Mouse (Mus musculus): ENCODE results near the gene Pde2a. TPM values are rescaled to one million over a fixed set of nuclear protein-coding genes. Genes with fewer than 3 reads are reported as not detected.

The Pde2a gene
- polyA plus RNA-seq, 1 experiment, result 49.3 TPM

- Histone ChIP-seq H3K27me3 (ENCODE audit: control insufficient read depth, insufficient read depth, insufficient read length) (no peaks in the 10 kb centered on the region), H3K79me2 (ENCODE audit: control insufficient read depth, insufficient read depth) (peaks cover 3% of the 10 kb centered on the region), H3ac (ENCODE audit: control insufficient read depth, insufficient read length) (no peak overlapping the region), H3K4me2 (ENCODE audit: low read depth) (no peak overlapping the region), H3K36me3 (ENCODE audit: control insufficient read depth, insufficient read depth) (no peaks in the 10 kb centered on the region), H3K4me3 (no peak overlapping the region)
- no peak for TF ChIP-seq E2F4 (IDR thresholded peaks at IDR 0.05; ENCODE audit: insufficient read depth)
- no peak for TF ChIP-seq POLR2AphosphoS2 (IDR thresholded peaks at IDR 0.05; ENCODE audit: insufficient read length, low read depth)
- no peak for TF ChIP-seq MAX (IDR thresholded peaks at IDR 0.05; ENCODE audit: low read depth)
- TF ChIP-seq REST (IDR thresholded peaks at IDR 0.05; ENCODE audit: insufficient read depth, insufficient read length), result no peak
- no peak for TF ChIP-seq SRF (IDR thresholded peaks at IDR 0.05; ENCODE audit: control insufficient read depth, insufficient read length, low read depth)
- no peak for TF ChIP-seq MYOG (IDR thresholded peaks at IDR 0.05; ENCODE audit: control insufficient read depth in 1 of 3, insufficient read depth in 1 of 3, insufficient read length in 2 of 3, low read depth in 2 of 3)
- TF ChIP-seq POLR2A (IDR thresholded peaks at IDR 0.05; ENCODE audit: insufficient read length, low read depth), result no peak
- TF ChIP-seq USF1 (IDR thresholded peaks at IDR 0.05; ENCODE audit: low read depth), result no peak
- no peak for TF ChIP-seq MYOD1 (IDR thresholded peaks at IDR 0.05; ENCODE audit: control insufficient read depth in 1 of 3, insufficient read length in 2 of 3, low read depth in 2 of 3)
- no peak for TF ChIP-seq TCF12 (IDR thresholded peaks at IDR 0.05; ENCODE audit: insufficient read depth, poor library complexity, severe bottlenecking)
- TF ChIP-seq TCF3 (IDR thresholded peaks at IDR 0.05; ENCODE audit: insufficient read length, low read depth), result no peak
- no peak for TF ChIP-seq CEBPB (IDR thresholded peaks at IDR 0.05; ENCODE audit: insufficient read depth, poor library complexity, severe bottlenecking)
Observed at GRCm38 (mm10) chr7:101465850-101466580, 44.5 kb downstream of the Pde2a start.

GRCm38 (mm10) chr7:101466581-101467081, 45.1 kb downstream of the Pde2a start:
- Histone ChIP-seq H3ac (ENCODE audit: control insufficient read depth, insufficient read length) (no peak overlapping the region), H3K4me3 (no peak overlapping the region), H3K36me3 (ENCODE audit: control insufficient read depth, insufficient read depth) (no peaks in the 10 kb centered on the region), H3K27me3 (ENCODE audit: control insufficient read depth, insufficient read depth, insufficient read length) (no peaks in the 10 kb centered on the region), H3K79me2 (ENCODE audit: control insufficient read depth, insufficient read depth) (peaks cover 3% of the 10 kb centered on the region), H3K4me2 (ENCODE audit: low read depth) (no peak overlapping the region)
- TF ChIP-seq MAX (IDR thresholded peaks at IDR 0.05; ENCODE audit: low read depth) (no peak), REST (IDR thresholded peaks at IDR 0.05; ENCODE audit: insufficient read depth, insufficient read length) (no peak), TCF12 (IDR thresholded peaks at IDR 0.05; ENCODE audit: insufficient read depth, poor library complexity, severe bottlenecking) (no peak), POLR2A (IDR thresholded peaks at IDR 0.05; ENCODE audit: insufficient read length, low read depth) (no peak), TCF3 (IDR thresholded peaks at IDR 0.05; ENCODE audit: insufficient read length, low read depth) (no peak), POLR2AphosphoS2 (IDR thresholded peaks at IDR 0.05; ENCODE audit: insufficient read length, low read depth) (no peak), USF1 (IDR thresholded peaks at IDR 0.05; ENCODE audit: low read depth) (no peak), MYOD1 (IDR thresholded peaks at IDR 0.05; ENCODE audit: control insufficient read depth in 1 of 3, insufficient read length in 2 of 3, low read depth in 2 of 3) (no peak), SRF (IDR thresholded peaks at IDR 0.05; ENCODE audit: control insufficient read depth, insufficient read length, low read depth) (no peak), E2F4 (IDR thresholded peaks at IDR 0.05; ENCODE audit: insufficient read depth) (no peak), MYOG (IDR thresholded peaks at IDR 0.05; ENCODE audit: control insufficient read depth in 1 of 3, insufficient read depth in 1 of 3, insufficient read length in 2 of 3, low read depth in 2 of 3) (no peak)

GRCm38 (mm10) chr7:101471423-101471822, 49.9 kb downstream of the Pde2a start:
- no peak overlapping the region for H3K4me3 ChIP-seq
- H3K4me2 ChIP-seq (ENCODE audit: low read depth), result no peak overlapping the region
- H3K27me3 ChIP-seq (ENCODE audit: control insufficient read depth, insufficient read depth, insufficient read length), result no peaks in the 10 kb centered on the region
- TF ChIP-seq TCF3 (IDR thresholded peaks at IDR 0.05; ENCODE audit: insufficient read length, low read depth) (no peak), TCF12 (IDR thresholded peaks at IDR 0.05; ENCODE audit: insufficient read depth, poor library complexity, severe bottlenecking) (no peak), CEBPB (IDR thresholded peaks at IDR 0.05; ENCODE audit: insufficient read depth, poor library complexity, severe bottlenecking) (no peak), MYOG (IDR thresholded peaks at IDR 0.05; ENCODE audit: control insufficient read depth in 1 of 3, insufficient read depth in 1 of 3, insufficient read length in 2 of 3, low read depth in 2 of 3) (no peak), E2F4 (IDR thresholded peaks at IDR 0.05; ENCODE audit: insufficient read depth) (no peak), USF1 (IDR thresholded peaks at IDR 0.05; ENCODE audit: low read depth) (peak; percentile 64)
- H3K79me2 ChIP-seq (ENCODE audit: control insufficient read depth, insufficient read depth), result peaks cover 3% of the 10 kb centered on the region
- H3ac ChIP-seq (ENCODE audit: control insufficient read depth, insufficient read length), result no peak overlapping the region
- no peaks in the 10 kb centered on the region for H3K36me3 ChIP-seq (ENCODE audit: control insufficient read depth, insufficient read depth)

GRCm38 (mm10) chr7:101471968-101472480, 50.5 kb downstream of the Pde2a start:
- Histone ChIP-seq H3K4me3 (no peak overlapping the region), H3K36me3 (ENCODE audit: control insufficient read depth, insufficient read depth) (no peaks in the 10 kb centered on the region), H3K79me2 (ENCODE audit: control insufficient read depth, insufficient read depth) (peaks cover 3% of the 10 kb centered on the region), H3K4me2 (ENCODE audit: low read depth) (peak overlapping the region; percentile 38), H3K27me3 (ENCODE audit: control insufficient read depth, insufficient read depth, insufficient read length) (no peaks in the 10 kb centered on the region), H3ac (ENCODE audit: control insufficient read depth, insufficient read length) (no peak overlapping the region)
- TF ChIP-seq TCF3 (IDR thresholded peaks at IDR 0.05; ENCODE audit: insufficient read length, low read depth), result no peak
- TF ChIP-seq CEBPB (IDR thresholded peaks at IDR 0.05; ENCODE audit: insufficient read depth, poor library complexity, severe bottlenecking), result no peak
- no peak for TF ChIP-seq POLR2AphosphoS2 (IDR thresholded peaks at IDR 0.05; ENCODE audit: insufficient read length, low read depth)
- TF ChIP-seq POLR2A (IDR thresholded peaks at IDR 0.05; ENCODE audit: insufficient read length, low read depth), result no peak
- TF ChIP-seq MYOG (IDR thresholded peaks at IDR 0.05; ENCODE audit: control insufficient read depth in 1 of 3, insufficient read depth in 1 of 3, insufficient read length in 2 of 3, low read depth in 2 of 3), result no peak
- TF ChIP-seq USF1 (IDR thresholded peaks at IDR 0.05; ENCODE audit: low read depth), result no peak
- no peak for TF ChIP-seq TCF12 (IDR thresholded peaks at IDR 0.05; ENCODE audit: insufficient read depth, poor library complexity, severe bottlenecking)
- no peak for TF ChIP-seq MYOD1 (IDR thresholded peaks at IDR 0.05; ENCODE audit: control insufficient read depth in 1 of 3, insufficient read length in 2 of 3, low read depth in 2 of 3)
- TF ChIP-seq E2F4 (IDR thresholded peaks at IDR 0.05; ENCODE audit: insufficient read depth), result no peak
- TF ChIP-seq REST (IDR thresholded peaks at IDR 0.05; ENCODE audit: insufficient read depth, insufficient read length), result no peak
- no peak for TF ChIP-seq MAX (IDR thresholded peaks at IDR 0.05; ENCODE audit: low read depth)
- TF ChIP-seq SRF (IDR thresholded peaks at IDR 0.05; ENCODE audit: control insufficient read depth, insufficient read length, low read depth), result no peak

Data from myocyte (in vitro differentiated cells).